Comparison of ENCODE assay signal across 29 mouse cellular contexts in the genomic region with DNA sequence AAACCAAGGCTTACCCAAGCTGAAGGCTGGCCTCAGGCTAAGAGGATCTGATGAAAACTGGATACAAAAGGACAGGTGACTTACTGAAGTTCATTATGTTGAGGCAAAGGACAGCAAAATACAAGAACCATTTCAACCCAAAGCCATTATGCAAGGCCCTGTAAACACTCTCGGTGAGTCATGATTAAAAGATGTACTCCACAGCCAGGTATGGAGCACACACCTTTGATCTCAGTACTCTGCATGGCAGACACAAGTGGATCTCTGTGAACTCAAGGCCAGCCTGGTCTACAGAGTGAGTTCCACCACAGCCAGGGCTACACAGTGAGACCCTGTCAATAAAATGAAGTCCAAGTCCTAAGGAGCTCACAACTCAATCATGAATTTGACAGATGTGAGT. TPM values are rescaled to one million over a fixed set of nuclear protein-coding genes. Genes with fewer than 3 reads are reported as not detected.
A peak's percentile ranks its signal among the peaks of the same experiment; 100 is the strongest.
DNase-seq lines count a peak whose midpoint lies in the region; ATAC-seq and TF ChIP-seq lines count a peak whose summit lies in the region.
"Had no signal": no experiment of that assay in that cellular context is flagged by ENCODE, and none has a peak within 500 bp of the region (broad histone marks: within the 10 kb centered on the region; RNA-seq: fewer than 3 reads in every experiment).

No protein-coding gene starts in this region.

- TF ChIP-seq EP300 in lung, postnatal 0 days (IDR thresholded peaks at IDR 0.05), result peak; percentile 93

- peak; percentile 59 for ATAC-seq in lung, postnatal 0 days
- ATAC-seq in liver, embryonic 13.5 days (ENCODE audit: low read depth), result no peak
- ATAC-seq in liver, embryonic 15.5 days (ENCODE audit: insufficient read depth), result no peak
- ATAC-seq in stomach, embryonic 16.5 days (ENCODE audit: insufficient read depth, low FRiP score), result no peak
- ATAC-seq: forebrain, embryonic 15.5 days; inflammation-experienced regulatory T-cells, adult 6 months; midbrain, embryonic 16.5 days had no signal

- TF ChIP-seq CTCF in lung, postnatal 0 days (IDR thresholded peaks at IDR 0.05), result no peak
- TF ChIP-seq CTCF in lung, adult 2 months (IDR thresholded peaks at IDR 0.05; ENCODE audit: insufficient read depth, low read length), result no peak

- H3K4me2 ChIP-seq in lung, postnatal 0 days (replicated peaks; ENCODE audit: low read depth, low read length), result no peak overlapping the region
- H3K4me2 ChIP-seq in liver, embryonic 13.5 days, result no peak overlapping the region
- H3K4me2 ChIP-seq in liver, embryonic 15.5 days, result no peak overlapping the region
- no peak overlapping the region for H3K4me2 ChIP-seq in stomach, embryonic 16.5 days (ENCODE audit: low read depth, low read length)
- H3K4me2 ChIP-seq: embryonic facial prominence, embryonic 12.5 days; forebrain, embryonic 15.5 days; heart, embryonic 13.5 days; hindbrain, embryonic 15.5 days; limb, embryonic 15.5 days had no signal

- TF ChIP-seq POLR2A in lung, adult 2 months (IDR thresholded peaks at IDR 0.05; ENCODE audit: borderline replicate concordance, extremely low read depth, low read depth, low read length), result no peak

- H3K4me3 ChIP-seq in lung, postnatal 0 days (ENCODE audit: low read depth, low read length), result no peak overlapping the region
- H3K4me3 ChIP-seq in lung, adult 2 months (replicated peaks; ENCODE audit: extremely low read depth, low read depth, low read length), result no peak overlapping the region
- no peak overlapping the region for H3K4me3 ChIP-seq in liver, embryonic 13.5 days (replicated peaks)
- no peak overlapping the region for H3K4me3 ChIP-seq in liver, embryonic 15.5 days (replicated peaks)
- H3K4me3 ChIP-seq in stomach, embryonic 16.5 days (replicated peaks; ENCODE audit: low read length), result no peak overlapping the region
- H3K4me3 ChIP-seq: embryonic facial prominence, embryonic 12.5 days; forebrain, embryonic 10.5 days; forebrain, embryonic 15.5 days; heart, embryonic 13.5 days; hindbrain, embryonic 10.5 days; hindbrain, embryonic 15.5 days; limb, embryonic 10.5 days; limb, embryonic 15.5 days had no signal

- peak overlapping the region; percentile 77 for H3K27ac ChIP-seq in lung, postnatal 0 days (ENCODE audit: low read length)
- H3K27ac ChIP-seq in liver, embryonic 13.5 days, result peak overlapping the region; percentile 60
- peak overlapping the region; percentile 24; the same call in 1 of the 2 replicates for H3K27ac ChIP-seq in liver, embryonic 15.5 days (replicated peaks)
- peak overlapping the region; percentile 65 for H3K27ac ChIP-seq in stomach, embryonic 16.5 days (ENCODE audit: low read length)
- H3K27ac ChIP-seq: embryonic facial prominence, embryonic 12.5 days; forebrain, embryonic 10.5 days; forebrain, embryonic 15.5 days; heart, embryonic 13.5 days; hindbrain, embryonic 10.5 days; hindbrain, embryonic 15.5 days; kidney, postnatal 0 days; limb, embryonic 10.5 days; limb, embryonic 15.5 days had no signal

- WGBS in lung, postnatal 0 days, result 59% methylated on average over 1 of the region's 1 CpGs
- 57% methylated on average over 1 of the region's 1 CpGs for WGBS in lung, adult 2 months
- 71% methylated on average over 1 of the region's 1 CpGs for WGBS in liver, embryonic 13.5 days (ENCODE audit: insufficient replicate concordance)
- 83% methylated on average over 1 of the region's 1 CpGs for WGBS in liver, embryonic 15.5 days (ENCODE audit: insufficient replicate concordance)
- 66% methylated on average over 1 of the region's 1 CpGs for WGBS in stomach, embryonic 16.5 days

- DNase-seq in lung, postnatal 0 days (ENCODE audit: low spot score), result peak; percentile 82
- no peak for DNase-seq in lung, adult 2 months
- no peak for DNase-seq in liver, embryonic 13.5 days
- DNase-seq in urinary bladder, postnatal 25 days (ENCODE audit: low spot score), result no peak
- no peak for DNase-seq in kidney, adult 18-20 months
- DNase-seq: adrenal gland, postnatal 25 days; B cell, adult 2 months; cerebellum, adult 11-12 months; cerebellum, adult 9-11 months; embryo, embryonic 11 days; heart, postnatal 10 days; kidney, adult 8-10 months; layer of hippocampus, adult 9-11 months; right cerebral cortex, adult 18-20 months had no signal

- H3K4me1 ChIP-seq in lung, postnatal 0 days (ENCODE audit: insufficient read depth, low read depth, low read length), result peaks cover 16% of the 10 kb centered on the region
- H3K4me1 ChIP-seq in lung, adult 2 months (ENCODE audit: control insufficient read depth, insufficient read depth, low read length), result peaks cover 13% of the 10 kb centered on the region
- peaks cover 99% of the 10 kb centered on the region for H3K4me1 ChIP-seq in liver, embryonic 13.5 days (replicated peaks)
- peaks cover 83% of the 10 kb centered on the region for H3K4me1 ChIP-seq in liver, embryonic 15.5 days (replicated peaks)
- H3K4me1 ChIP-seq in stomach, embryonic 16.5 days (ENCODE audit: control insufficient read depth, insufficient read depth, low read length), result peaks cover 23% of the 10 kb centered on the region; the same call in 1 of the 2 replicates
- H3K4me1 ChIP-seq: limb, embryonic 10.5 days had no signal

- H3K36me3 ChIP-seq in lung, postnatal 0 days (ENCODE audit: insufficient read depth, low read length), result no peaks in the 10 kb centered on the region
- peaks cover 96% of the 10 kb centered on the region for H3K36me3 ChIP-seq in liver, embryonic 13.5 days
- H3K36me3 ChIP-seq in liver, embryonic 15.5 days (replicated peaks), result peaks cover 93% of the 10 kb centered on the region
- no peaks in the 10 kb centered on the region for H3K36me3 ChIP-seq in stomach, embryonic 16.5 days (ENCODE audit: control insufficient read depth, insufficient read depth, low read length)
- H3K36me3 ChIP-seq: forebrain, embryonic 15.5 days; hindbrain, embryonic 15.5 days; limb, embryonic 15.5 days had no signal

- H3K9me3 ChIP-seq in lung, postnatal 0 days (ENCODE audit: low read length), result no peaks in the 10 kb centered on the region
- no peaks in the 10 kb centered on the region for H3K9me3 ChIP-seq in liver, embryonic 13.5 days (replicated peaks)
- H3K9me3 ChIP-seq in liver, embryonic 15.5 days (replicated peaks), result no peaks in the 10 kb centered on the region
- H3K9me3 ChIP-seq in stomach, embryonic 16.5 days (replicated peaks; ENCODE audit: control insufficient read depth, low read length), result no peaks in the 10 kb centered on the region
- H3K9me3 ChIP-seq: embryonic facial prominence, embryonic 12.5 days; forebrain, embryonic 10.5 days; forebrain, embryonic 15.5 days; heart, embryonic 13.5 days; hindbrain, embryonic 10.5 days; hindbrain, embryonic 15.5 days; limb, embryonic 10.5 days; limb, embryonic 15.5 days had no signal

- no peak overlapping the region for H3K9ac ChIP-seq in lung, postnatal 0 days (replicated peaks; ENCODE audit: low read depth)
- peak overlapping the region; percentile 48; the same call in 1 of the 2 replicates for H3K9ac ChIP-seq in liver, embryonic 13.5 days
- H3K9ac ChIP-seq in liver, embryonic 15.5 days, result no peak overlapping the region
- H3K9ac ChIP-seq in stomach, embryonic 16.5 days (ENCODE audit: low read length), result no peak overlapping the region
- H3K9ac ChIP-seq: embryonic facial prominence, embryonic 12.5 days; forebrain, embryonic 15.5 days; heart, embryonic 13.5 days; hindbrain, embryonic 15.5 days; limb, embryonic 15.5 days had no signal

- H3K27me3 ChIP-seq in lung, postnatal 0 days (replicated peaks; ENCODE audit: insufficient read depth, low read length), result no peaks in the 10 kb centered on the region
- H3K27me3 ChIP-seq in liver, embryonic 13.5 days, result no peaks in the 10 kb centered on the region
- H3K27me3 ChIP-seq in liver, embryonic 15.5 days, result no peaks in the 10 kb centered on the region
- no peaks in the 10 kb centered on the region for H3K27me3 ChIP-seq in stomach, embryonic 16.5 days (ENCODE audit: control insufficient read depth, insufficient read depth, low read length)
- H3K27me3 ChIP-seq: embryonic facial prominence, embryonic 12.5 days; forebrain, embryonic 15.5 days; hindbrain, embryonic 15.5 days; limb, embryonic 15.5 days had no signal

RNA-seq across cellular contexts. Expression of a gene that starts 31.4 kb away (rescaled TPM):
- polyA plus RNA-seq in lung, postnatal 0 days (2015; fragmentation: Nextera tagmentation; extraction: Ambion mirVana), result 10.5 and 10.9 TPM in 2 replicates
- 25.8 and 28.5 TPM in 2 replicates for polyA plus RNA-seq in lung, adult 2 months (2012; rRNA removed)
- 36.1 and 36.2 TPM in 2 replicates for polyA plus RNA-seq in liver, embryonic 13.5 days (2015; fragmentation: Nextera tagmentation; extraction: Ambion mirVana)
- 45.0 and 52.2 TPM in 2 replicates for polyA plus RNA-seq in liver, embryonic 15.5 days (2015; fragmentation: Nextera tagmentation; extraction: Ambion mirVana)
- 13.7 and 14.1 TPM in 2 replicates for polyA plus RNA-seq in stomach, embryonic 16.5 days (2015; fragmentation: Nextera tagmentation; extraction: Ambion mirVana)

RNA-seq across cellular contexts. Expression of a gene that starts 31.7 kb away (rescaled TPM):
- polyA plus RNA-seq in lung, postnatal 0 days (2015; fragmentation: Nextera tagmentation; extraction: Ambion mirVana), result 2.9 and 3.7 TPM in 2 replicates
- polyA plus RNA-seq in lung, adult 2 months (2012; rRNA removed), result 1.0 and 2.2 TPM in 2 replicates
- polyA plus RNA-seq in liver, embryonic 13.5 days (2015; fragmentation: Nextera tagmentation; extraction: Ambion mirVana), result 0.06 and 0.08 TPM in 2 replicates
- 0.07 and 0.22 TPM in 2 replicates for polyA plus RNA-seq in liver, embryonic 15.5 days (2015; fragmentation: Nextera tagmentation; extraction: Ambion mirVana)
- 0.10 and 0.18 TPM in 2 replicates for polyA plus RNA-seq in stomach, embryonic 16.5 days (2015; fragmentation: Nextera tagmentation; extraction: Ambion mirVana)
- polyA plus RNA-seq: frontal cortex, adult 2 months; inflammation-experienced regulatory T-cells, adult 6 months; large intestine, adult 2 months had no signal

RNA-seq across cellular contexts. Expression of a gene that starts 37.3 kb away (rescaled TPM):
- 19.5 and 24.4 TPM in 2 replicates for polyA plus RNA-seq in lung, postnatal 0 days (2015; fragmentation: Nextera tagmentation; extraction: Ambion mirVana)
- 12.2 and 14.8 TPM in 2 replicates for polyA plus RNA-seq in lung, adult 2 months (2012; rRNA removed)
- 2.6 and 3.1 TPM in 2 replicates for polyA plus RNA-seq in liver, embryonic 13.5 days (2015; fragmentation: Nextera tagmentation; extraction: Ambion mirVana)
- polyA plus RNA-seq in liver, embryonic 15.5 days (2015; fragmentation: Nextera tagmentation; extraction: Ambion mirVana), result 1.8 and 2.3 TPM in 2 replicates
- polyA plus RNA-seq in stomach, embryonic 16.5 days (2015; fragmentation: Nextera tagmentation; extraction: Ambion mirVana), result 18.1 and 24.7 TPM in 2 replicates

RNA-seq across cellular contexts. Expression of a gene that starts 57.3 kb away (rescaled TPM):
- 14.3 and 15.9 TPM in 2 replicates for polyA plus RNA-seq in lung, postnatal 0 days (2015; fragmentation: Nextera tagmentation; extraction: Ambion mirVana)
- polyA plus RNA-seq in lung, adult 2 months (2012; rRNA removed), result 12.0 and 17.4 TPM in 2 replicates
- 21.5 and 22.3 TPM in 2 replicates for polyA plus RNA-seq in liver, embryonic 13.5 days (2015; fragmentation: Nextera tagmentation; extraction: Ambion mirVana)
- polyA plus RNA-seq in liver, embryonic 15.5 days (2015; fragmentation: Nextera tagmentation; extraction: Ambion mirVana), result 20.3 and 22.7 TPM in 2 replicates
- 39.4 and 41.0 TPM in 2 replicates for polyA plus RNA-seq in stomach, embryonic 16.5 days (2015; fragmentation: Nextera tagmentation; extraction: Ambion mirVana)

RNA-seq across cellular contexts. Expression of a gene that starts 59.1 kb away (rescaled TPM):
- 46.3 and 50.1 TPM in 2 replicates for polyA plus RNA-seq in lung, postnatal 0 days (2015; fragmentation: Nextera tagmentation; extraction: Ambion mirVana)
- 54.9 and 60.8 TPM in 2 replicates for polyA plus RNA-seq in lung, adult 2 months (2012; rRNA removed)
- 38.2 and 40.7 TPM in 2 replicates for polyA plus RNA-seq in liver, embryonic 13.5 days (2015; fragmentation: Nextera tagmentation; extraction: Ambion mirVana)
- 31.5 and 32.2 TPM in 2 replicates for polyA plus RNA-seq in liver, embryonic 15.5 days (2015; fragmentation: Nextera tagmentation; extraction: Ambion mirVana)
- 49.3 and 54.5 TPM in 2 replicates for polyA plus RNA-seq in stomach, embryonic 16.5 days (2015; fragmentation: Nextera tagmentation; extraction: Ambion mirVana)

Comparison
In these comparisons a context has a peak if more than half of its experiments do, and no peak if none do; other contexts are left out.
1. H3K27ac ChIP-seq: peak in every context shown above with its lines; median percentile 77 in lung, postnatal 0 days; 65 in stomach, embryonic 16.5 days; 60 in liver, embryonic 13.5 days; 24 in liver, embryonic 15.5 days.